Mouse (Mus musculus): ENCODE data around the gene Rcn2. TPM values are rescaled to one million over a fixed set of nuclear protein-coding genes. Genes with fewer than 3 reads are reported as not detected.
A peak's percentile ranks its signal among the peaks of the same experiment; 100 is the strongest.
"Not testable (repeated sequence)": the region's sequence is repeated elsewhere in the genome, so short reads cannot be mapped to it uniquely, and the experiment has no call there.

Gene Rcn2
- 100 to 1,000 TPM; 121 to 125 TPM for total RNA-seq (2021)
- long read RNA-seq, transcript Rcn2-201 (7 exons, 2,024 nt), result major isoform, 238 of 264 reads
- long read RNA-seq, partial matches to known transcripts, result 21 of 264 reads
- long read RNA-seq, other reads (novel, unspliced or antisense), result 3 of 264 reads

DNA sequence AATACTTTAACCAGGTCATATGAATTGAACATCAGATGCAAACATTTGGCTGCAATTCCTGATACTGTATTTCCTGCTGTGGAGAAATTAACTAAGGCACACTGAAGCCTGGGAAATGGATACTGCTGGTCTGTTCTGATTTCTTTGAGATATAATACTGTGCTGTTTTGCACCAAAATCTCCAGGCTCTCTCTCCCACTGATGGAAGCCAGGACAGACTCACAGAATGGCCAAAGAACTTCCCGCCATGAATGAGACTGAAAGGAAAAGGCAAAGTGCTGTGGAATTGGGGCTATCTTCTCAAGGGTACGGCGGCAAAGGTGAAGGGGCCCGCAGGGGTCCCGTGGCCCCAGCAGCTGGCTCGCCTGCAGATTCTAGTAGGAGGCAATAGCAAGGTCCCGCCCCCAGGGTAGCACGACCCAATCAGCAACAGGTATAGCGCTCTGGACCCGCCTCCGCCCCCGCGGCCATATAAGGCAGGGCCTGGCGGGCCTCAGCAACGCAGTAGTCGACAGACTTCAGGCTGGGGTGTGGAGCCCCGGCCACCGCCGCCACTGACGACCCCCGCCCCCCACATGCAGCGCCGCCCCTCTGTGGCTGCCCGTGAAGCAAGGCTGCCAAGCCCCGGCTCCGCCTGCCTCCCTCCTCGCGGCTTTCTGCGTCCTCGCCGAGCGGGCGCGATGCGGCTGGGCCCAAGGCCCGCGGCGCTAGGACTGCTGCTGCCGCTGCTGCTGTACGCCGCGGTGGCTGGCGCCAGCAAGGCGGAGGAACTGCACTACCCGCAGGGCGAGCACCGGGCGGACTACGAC is at the start of gene Rcn2:
Gene Rcn2 (plus strand): TSS at position 474 of the 809 bp plus-strand sequence.
- peak; percentile 95 to 98 for DNase-seq (ENCODE audit: low spot score in 2 of 2)

DNA sequence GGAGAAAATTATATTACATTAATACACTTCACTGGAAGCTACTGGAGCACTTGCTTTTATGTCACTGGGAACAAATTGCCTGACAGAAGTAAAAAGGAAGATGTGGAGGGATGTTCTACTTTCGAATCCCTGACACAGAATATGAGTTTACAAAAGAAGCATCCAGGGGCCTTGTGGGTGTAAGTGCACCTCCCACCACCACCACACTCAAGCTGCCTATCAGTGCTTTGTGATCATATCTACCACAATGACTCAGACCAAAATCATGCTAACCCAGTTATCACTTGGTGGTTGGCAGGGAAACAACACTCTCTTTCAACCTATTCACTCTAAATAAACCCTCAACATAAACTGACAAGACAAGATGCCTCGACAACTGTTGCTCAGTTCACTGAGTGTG is 37.0 kb upstream of the Rcn2 start:
- not testable (repeated sequence) for DNase-seq (ENCODE audit: low spot score in 2 of 2)

DNA sequence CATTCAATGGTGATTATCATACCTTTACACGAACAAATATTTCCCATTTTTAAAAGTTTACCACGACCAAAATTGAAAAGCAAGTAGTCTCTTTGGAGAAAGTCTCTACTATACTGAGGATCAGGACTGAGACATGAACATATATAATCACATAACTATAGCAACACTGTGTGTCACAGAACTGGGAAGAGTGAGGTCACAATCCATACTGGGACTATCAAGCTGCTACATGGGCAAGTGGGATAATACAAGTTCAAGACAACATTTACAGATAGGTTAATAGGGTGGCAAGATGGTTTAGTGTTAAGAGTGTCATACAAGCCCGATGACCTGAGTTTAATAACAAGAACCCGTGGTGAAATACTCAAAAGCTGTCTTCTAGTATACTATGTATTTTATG is 31.2 kb upstream of the Rcn2 start, which contains the start of gene 4930563M21Rik:
Gene 4930563M21Rik (minus strand): TSS at position 101 of the 400 bp plus-strand sequence.
- DNase-seq (ENCODE audit: low spot score in 2 of 2), result no peak

DNA sequence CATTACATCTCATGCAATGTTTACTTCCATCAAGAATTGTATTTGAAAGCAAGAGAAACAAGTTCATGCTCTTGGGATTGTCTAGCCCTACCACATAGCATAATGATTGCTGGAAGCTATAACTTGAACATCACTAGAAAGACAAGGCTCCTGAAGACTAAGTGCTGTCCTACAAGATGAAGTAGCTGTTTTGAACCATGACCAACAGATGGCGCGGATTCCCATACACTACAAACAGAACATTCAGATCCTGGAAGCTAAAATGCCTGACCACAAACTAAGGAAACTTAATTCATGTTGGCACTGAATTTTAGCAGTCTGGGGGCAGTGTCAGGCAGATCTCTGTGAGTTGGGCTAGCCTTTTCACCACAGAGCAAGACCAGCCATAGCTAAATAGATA is 16.9 kb upstream of the Rcn2 start:
- no peak for DNase-seq (ENCODE audit: low spot score in 2 of 2)

DNA sequence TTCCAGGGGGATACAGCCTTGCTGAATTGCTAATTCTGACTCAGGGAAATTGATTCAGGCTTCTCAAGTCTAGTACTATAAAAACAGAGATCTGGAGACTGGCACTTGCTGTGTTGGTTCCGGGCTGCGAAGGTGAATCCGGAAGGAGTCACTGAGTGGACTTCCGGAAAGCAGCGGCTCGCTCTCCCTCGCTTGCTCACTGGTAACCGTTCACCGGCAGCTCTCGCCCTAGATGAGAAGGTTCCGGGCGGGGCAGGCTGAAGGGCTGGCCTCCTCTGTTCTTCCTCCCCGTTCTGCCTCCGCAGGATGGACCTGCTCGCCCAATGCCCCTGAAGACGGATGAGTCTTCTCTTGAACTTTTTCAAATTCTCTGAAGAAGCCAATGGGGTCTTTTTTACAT is 14.4 kb upstream of the Rcn2 start:
- no peak for DNase-seq (ENCODE audit: low spot score in 2 of 2)

DNA sequence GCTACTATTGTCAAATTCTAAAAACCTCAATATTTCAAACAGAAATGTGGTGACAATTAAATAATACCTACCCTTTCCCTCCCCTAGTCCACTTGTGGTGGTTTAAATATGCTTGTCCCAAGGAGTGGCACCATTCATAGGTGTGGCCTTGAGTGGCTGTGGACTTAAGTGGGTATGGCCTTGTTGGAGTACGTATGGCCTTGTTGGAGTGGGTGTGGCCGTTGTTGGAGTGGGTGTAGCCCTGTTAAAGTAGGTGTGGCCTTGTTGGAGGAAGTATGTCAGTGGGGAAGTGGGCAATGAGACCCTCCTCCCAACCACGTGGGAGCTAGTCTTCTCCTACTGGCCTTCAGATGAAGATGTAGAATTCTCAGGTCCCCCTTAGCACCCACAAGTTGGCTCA is 9.4 kb upstream of the Rcn2 start:
- no peak for DNase-seq (ENCODE audit: low spot score in 2 of 2)

DNA sequence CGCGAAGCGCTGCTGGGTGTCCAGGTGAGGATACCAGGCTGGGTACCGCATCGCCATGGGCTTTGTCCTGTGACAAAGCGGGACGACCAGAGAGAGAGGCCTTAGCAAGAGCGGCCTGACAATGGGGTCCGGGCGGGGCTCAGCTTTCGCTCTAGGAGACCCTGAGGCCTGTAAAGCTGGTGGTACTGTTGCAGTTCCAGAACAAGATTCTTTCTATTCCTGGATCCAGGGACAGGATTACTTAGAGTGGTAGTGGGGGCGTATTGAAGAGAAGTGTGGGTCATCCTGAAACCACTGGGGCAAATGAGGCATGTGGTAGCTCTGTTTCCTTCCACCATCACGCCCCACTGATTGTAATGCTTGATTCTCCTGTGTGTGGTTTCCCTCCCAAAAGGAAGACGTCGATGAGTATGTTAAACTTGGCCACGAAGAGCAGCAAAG is 556 bp downstream of the Rcn2 start:
- DNase-seq (ENCODE audit: low spot score in 2 of 2), result no peak

DNA sequence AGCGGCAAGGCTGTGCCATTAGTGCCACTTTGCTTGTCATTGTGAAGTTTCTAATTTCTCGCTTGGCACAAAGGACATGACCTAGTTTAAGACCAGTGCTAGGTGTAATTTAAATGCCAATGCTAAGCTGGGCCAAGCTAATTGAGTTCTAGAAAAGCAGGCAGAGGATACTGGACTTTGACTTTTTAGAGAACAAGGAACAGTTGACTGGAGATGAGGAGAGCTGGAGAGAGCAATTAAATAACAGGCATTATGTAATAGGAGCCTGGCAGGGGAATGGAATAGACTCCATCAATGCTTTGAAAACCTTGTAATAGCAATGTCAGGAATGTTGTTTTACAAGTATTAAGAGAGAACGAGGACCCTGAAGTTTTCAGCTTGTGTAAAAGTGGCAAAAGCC is 12.2 kb downstream of the Rcn2 start:
- DNase-seq (ENCODE audit: low spot score in 2 of 2), result no peak

DNA sequence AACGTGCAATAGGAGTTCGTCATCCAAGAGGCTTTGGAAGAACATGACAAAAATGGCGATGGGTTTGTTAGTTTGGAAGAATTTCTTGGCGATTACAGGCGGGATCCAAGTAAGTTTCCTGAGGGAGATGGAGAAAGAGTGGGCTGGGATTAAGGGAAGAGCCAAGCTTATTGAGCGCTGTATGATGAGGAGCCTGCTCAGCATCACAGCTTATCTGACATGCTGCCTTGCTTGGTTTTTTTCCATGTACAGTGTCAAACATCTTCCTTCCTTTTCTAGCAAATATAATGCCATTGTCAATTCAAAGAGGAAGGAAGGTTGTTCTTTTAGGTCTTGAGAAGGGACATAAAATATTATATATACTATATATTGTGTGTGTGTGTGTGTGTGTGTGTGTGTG is 14.5 kb downstream of the Rcn2 start:
- DNase-seq (ENCODE audit: low spot score in 2 of 2), result no peak

DNA sequence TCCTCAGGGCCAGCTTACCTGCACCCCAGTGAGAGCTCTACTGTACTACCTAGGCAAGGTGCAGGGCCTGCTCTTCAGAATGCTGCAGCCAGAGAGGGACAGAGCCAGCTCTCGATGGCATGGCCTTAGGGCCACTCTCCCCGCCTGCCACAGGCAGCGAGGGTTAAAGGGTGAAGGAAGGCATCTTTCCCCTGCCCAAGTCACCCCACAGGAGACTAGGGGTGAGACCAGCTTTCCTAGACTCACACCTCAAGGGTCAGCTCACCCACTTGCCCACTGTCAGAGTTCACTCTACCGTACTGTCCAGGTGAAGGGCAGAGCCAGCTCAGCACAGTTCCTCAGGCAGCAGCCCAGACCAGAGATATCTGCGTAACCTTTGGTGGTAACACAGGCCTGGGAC is 20.7 kb downstream of the Rcn2 start:
- DNase-seq (ENCODE audit: low spot score in 2 of 2), result no peak

DNA sequence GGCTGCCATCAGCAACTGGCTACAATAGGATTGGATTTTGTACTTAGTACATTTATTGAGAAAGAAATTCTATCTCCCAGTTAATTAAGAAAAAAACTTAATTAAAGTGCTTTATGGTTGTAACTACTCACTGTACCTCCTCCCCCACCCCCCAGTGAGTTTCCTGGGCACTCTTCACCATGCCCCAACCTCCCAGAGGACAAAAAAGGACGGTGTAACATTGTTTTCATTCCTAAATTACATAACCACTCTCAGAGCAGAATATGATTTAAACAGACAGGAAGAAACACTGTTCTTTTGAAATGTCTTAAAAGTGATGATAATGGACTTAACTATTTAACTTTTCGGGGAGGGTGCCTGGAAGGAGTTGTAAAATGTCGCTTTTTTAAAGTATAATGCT is 23.4 kb downstream of the Rcn2 start:
- no peak for DNase-seq (ENCODE audit: low spot score in 2 of 2)

DNA sequence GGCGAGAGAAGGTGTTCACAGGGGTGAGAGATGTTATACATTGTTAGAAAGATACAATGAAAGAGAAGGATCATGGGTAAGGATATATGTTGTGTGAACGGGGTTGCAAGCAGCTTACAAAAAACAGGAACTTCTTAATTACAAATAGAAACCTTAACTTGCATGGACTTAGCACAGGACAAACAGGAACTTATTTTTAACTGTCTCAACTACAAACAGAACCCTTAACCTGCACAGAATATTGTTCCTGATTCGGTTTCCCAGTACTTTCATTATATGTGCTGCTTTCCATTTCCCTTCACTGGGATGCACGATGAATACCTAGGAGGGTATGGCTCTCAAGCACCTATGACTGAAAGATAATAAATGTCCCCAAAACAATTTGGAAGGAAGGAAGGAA is 26.3 kb downstream of the Rcn2 start:
- no peak for DNase-seq (ENCODE audit: low spot score in 2 of 2)

DNA sequence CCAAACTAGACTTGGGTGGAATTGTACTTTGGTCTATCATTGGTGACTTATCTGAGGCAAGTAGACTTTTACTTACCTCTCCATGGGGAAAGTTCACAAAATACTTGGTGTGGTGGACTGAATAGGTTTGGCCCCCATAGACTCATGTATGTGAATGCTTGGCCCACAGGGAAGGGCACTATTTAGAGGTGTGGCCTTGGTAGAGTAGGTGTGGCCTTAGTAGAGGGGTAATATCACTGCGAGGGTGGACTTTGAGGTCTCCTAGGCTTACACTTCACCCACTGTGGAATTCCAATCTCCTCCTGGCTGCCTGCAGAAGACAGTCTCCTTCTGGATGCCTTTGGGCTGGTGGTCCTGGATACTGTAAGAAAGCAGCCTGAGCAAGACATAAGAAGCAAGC is 27.0 kb downstream of the Rcn2 start:
- DNase-seq (ENCODE audit: low spot score in 2 of 2), result no peak

DNA sequence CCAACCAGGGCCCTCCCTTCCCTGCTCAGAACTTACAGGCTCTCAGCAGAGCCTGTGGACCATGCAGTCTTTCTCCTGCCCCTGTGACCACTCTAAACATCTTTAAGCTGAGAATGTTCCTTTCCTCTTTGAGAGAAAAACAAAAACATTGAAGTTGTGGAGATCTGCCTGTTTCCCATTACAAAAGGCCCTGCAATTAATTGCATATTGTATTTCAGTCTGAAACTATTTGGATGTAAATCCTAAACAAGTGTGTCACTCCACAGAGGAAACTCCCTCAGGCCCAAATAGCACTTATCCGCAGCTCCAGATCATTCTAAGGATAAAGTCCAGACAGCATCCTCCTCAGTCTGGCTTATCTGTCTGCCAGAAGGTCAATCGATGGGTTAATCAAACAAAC is 31.2 kb downstream of the Rcn2 start:
- DNase-seq (ENCODE audit: low spot score in 2 of 2), result no peak

DNA sequence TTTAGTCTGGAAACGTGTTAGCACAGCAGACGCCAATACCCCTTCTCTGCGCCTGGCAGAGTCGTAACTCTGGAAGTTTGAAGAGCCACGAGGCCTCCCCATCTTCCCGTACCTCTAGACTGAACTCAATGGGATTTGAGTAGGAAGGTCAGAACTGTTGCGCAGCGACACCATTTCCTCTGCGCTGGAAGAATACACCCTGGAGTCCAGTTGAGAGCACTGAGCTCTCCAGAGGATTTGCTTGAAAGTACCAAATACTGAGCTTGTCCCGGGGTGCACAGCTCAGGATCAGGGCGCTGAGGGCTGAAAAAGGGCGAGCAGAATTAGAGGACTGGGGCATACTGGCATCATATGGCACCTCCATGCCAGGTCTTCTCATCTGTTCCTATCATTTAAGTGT is 33.2 kb downstream of the Rcn2 start:
- peak in 1 of 2 experiments; percentile 32 for DNase-seq (ENCODE audit: low spot score in 2 of 2)

DNA sequence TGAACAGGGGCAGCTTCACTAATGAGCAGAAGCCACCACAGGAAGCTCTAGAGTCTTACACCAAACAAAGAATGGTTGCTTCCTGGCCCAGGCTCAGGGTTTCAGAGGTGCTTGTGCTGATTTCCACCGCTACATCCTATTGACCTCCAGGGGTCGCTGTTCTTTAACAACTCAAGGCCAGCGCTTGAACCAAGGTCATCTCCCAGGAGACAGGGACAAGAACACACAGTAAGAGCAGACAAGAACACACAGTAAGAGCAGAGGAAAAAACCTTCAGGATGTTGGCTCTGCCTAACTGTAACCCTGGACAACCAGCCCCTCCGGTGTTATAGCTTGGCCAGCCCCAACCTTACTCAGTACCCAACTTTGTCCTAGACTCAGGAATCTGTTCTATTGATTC is 33.6 kb downstream of the Rcn2 start:
- DNase-seq (ENCODE audit: low spot score in 2 of 2), result peak; percentile 61 to 66

DNA sequence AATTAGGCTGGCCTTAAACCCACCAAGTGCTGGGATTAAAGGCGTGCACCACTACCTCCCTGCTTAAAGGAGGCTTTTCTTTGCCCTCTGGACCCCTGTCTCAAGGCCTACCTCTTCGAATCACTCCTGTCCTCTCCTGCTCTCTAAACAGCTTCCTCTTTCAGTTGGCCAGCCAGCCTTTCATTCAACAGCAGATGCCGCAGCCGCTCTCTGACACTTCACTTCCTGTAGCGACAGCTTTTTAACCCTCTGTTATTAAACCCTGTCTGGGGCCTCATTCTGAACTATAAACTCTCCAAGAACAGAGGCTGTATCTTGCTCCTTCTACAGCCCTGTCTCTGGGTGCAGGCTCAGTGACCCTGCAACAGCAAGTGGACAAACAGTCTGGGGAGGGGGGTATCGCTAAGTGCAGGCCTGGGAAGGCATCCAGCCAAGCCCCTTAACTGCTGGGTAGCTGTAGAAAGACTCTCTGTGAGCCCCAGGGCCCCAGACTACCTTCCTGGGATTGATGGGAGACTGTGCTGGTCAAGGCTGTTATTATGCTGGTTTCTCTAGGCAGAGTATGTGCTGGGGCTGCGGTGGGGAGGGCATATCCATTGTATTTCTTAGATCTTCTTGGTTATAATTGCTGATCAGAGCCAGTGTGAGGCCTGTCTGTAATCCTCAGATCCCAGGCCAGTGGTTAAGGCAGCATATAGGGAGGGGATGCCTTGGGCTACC is 34.4 kb downstream of the Rcn2 start:
- peak; percentile 33 for DNase-seq (ENCODE audit: low spot score in 2 of 2)

DNA sequence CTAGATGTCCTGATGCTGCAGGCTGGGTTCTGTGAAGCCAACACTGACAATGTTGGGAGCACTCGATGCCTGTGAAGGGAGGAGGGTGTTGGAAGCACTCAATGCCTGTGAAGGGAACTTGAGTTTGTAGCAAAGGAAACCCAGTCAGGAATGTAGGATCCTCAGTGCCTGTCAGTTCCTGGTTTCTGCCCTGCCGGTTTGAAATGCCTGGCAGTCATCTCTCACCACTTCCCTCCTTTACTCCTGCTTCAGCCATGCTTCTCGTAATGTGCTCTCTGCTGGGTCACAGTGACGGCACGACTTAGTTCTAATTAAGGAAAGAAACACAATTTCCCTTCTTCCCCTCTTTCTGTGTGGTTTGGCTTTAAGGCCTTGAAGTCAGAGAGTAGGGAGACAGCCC is 37.9 kb downstream of the Rcn2 start:
- no peak for DNase-seq (ENCODE audit: low spot score in 2 of 2)

DNA sequence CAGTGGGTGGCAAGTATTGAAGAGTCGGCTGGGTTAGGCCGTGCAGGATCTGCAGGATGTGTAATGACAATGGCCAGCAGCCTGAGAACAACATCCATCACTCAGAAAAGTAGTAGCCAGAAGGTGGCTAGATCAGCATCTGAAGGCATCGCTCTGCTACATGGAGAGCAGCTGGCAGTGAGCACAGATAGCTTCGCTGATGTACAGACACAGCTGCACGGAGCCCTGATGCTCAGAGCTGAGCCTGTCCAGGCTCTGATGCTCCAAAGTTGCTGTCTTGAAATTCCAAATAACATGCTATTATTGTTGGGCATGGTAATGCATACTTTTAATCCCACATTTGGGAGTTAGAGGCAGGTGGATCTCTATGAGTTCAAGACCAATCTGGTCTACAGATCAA is 44.9 kb downstream of the Rcn2 start:
- DNase-seq (ENCODE audit: low spot score in 2 of 2), result no peak

DNA sequence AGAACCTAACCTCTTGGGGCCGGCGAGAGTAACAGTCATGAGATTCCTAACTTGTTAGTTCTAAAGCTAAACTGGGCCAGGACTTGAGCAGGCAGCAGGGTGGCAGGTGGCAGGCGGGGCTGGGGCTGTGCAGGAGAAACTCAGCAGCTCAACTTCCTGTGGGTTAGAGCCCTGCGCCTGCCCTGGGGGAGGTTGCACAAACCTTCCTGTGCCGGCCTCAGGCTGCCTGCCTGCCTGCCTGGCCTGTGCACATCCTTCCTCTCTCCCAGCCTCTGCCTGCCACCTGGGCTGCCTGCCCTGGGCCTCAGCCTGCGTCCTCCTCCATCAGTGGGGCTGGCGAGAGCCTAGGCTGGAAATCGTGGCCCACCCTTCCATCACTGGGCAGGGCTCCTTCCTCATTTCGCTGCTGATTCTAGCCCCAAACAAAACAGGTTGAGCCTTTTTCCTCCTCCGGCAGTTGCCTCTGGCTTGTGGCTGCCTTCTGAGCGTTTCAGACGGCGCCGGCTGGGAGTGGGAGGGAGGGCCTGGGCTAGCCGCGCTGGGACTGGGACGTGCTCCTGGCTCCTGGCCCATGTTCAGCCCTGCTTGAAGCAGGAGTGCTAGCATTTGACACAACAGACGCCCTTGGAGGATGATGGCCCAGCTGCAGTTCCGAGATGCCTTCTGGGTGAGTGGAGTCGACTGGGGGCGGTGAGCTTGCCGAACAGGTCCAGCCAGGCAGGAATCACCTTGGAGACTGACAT is 48.3 kb downstream of the Rcn2 start, which contains the start of gene Pstpip1:
Gene Pstpip1 (plus strand): TSS at position 185 of the 743 bp plus-strand sequence.
- DNase-seq (ENCODE audit: low spot score in 2 of 2), result peak; percentile 80 to 81

DNA sequence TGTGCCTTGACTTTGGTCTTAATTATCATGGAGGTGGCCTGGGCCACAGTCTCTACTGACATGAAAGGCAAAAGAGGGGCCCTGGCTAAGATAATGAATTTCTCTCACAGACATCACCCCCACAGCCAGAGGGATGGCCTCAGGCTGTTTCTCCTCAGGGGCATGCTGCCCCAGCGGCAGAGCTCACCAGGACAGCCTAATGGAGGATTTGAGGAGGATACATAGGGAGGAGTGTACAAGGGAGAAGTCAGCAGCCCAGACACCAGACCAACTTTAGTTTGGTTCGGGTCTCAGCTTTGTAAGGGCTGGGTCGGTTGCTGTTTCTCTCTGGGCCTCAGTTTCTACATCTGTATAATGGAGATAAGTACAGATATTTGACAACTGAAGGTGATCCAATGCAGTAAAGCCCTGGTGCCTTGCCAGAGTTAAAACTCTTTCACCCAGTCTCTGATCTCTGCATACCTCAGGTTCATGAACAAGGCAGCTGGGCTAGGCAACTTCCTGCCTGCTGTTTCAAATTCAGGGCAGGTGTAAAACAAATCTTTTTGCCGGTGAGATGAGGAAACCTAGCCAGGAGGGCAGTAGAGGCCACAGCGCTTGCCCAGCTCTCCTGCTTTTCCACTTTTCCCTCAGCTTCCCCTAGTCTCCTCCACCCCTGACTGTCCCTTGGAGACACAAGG is 49.0 kb downstream of the Rcn2 start:
- DNase-seq (ENCODE audit: low spot score in 2 of 2), result no peak

Data from layer of hippocampus, postnatal 10 days (tissue).